Mouse (Mus musculus) heart, adult 2 months (tissue): ENCODE results near the gene Gpsm1.

Source experiments
- CTCF ChIP-seq: fragments of 200-600 bp; IDR thresholded peaks from 2 replicates; pipeline ENCODE4 v1.8.1; 2022; ENCODE audit warnings: antibody characterized with exemption, mild to moderate bottlenecking, moderate library complexity
- EP300 ChIP-seq: fragments of 200-500 bp; IDR thresholded peaks from 2 replicates; pipeline ENCODE4 v1.6.1; 2011; ENCODE audit warnings: low read depth, low read length, control low read depth; ENCODE audit not compliant: insufficient read depth

- TF ChIP-seq CTCF = no peak
- no peak for TF ChIP-seq EP300
Observed at GRCm38 (mm10) chr2:26266066-26266742, 49.1 kb upstream of the Gpsm1 start.
